Mouse (Mus musculus) layer of hippocampus, postnatal 14 days (tissue): ENCODE data around the gene Zfp59. TPM values are rescaled to one million over a fixed set of nuclear protein-coding genes. Genes with fewer than 3 reads are reported as not detected.
"Not testable (repeated sequence)": the region's sequence is repeated elsewhere in the genome, so short reads cannot be mapped to it uniquely, and the experiment has no call there.

Experiments used
- DNase-seq, 2 experiments: peaks; one replicate each; pipeline ENCODE4 v3.0.0; 2021 to 2022; ENCODE audit warnings: low spot score in 2 of 2, mixed read lengths in 1 of 2
- total RNA-seq, 2 experiments: library from RNA; stranded (reverse); gene quantifications; 2 replicates each; pipeline ENCODE4 v1.2.3; 2021

The Zfp59 gene
- total RNA-seq, 2 experiments from 2014 or later, result 3.7 to 4.1 TPM

- DNase-seq, result peak; percentile 47 to 71
Observed at GRCm38 (mm10) chr7:27860396-27861235, 22.2 kb downstream of the Zfp59 start.

DNA sequence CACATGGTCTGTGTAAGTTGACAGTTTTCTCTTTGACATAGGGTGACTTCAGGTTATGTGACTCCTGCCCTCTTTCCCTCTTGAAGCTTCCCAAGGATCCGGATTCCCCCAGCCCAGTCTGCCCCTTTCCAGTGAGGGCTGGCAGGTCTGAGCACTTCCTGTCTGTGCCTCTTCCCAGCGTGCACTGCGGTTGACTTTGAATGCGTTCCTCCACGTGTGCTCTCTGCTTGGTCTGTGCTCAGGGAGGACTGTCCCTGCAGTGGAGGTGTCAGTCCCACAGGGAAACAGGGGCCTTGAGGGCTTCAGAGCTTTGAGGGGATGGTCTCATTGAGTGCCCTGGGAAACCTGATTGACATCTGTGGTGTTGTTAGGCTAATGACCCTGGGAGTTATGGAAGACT is 24.2 kb downstream of the Zfp59 start:
- not testable (repeated sequence) for DNase-seq

- DNase-seq, result no peak
Observed at GRCm38 (mm10) chr7:27881721-27882120, 43.3 kb downstream of the Zfp59 start.

DNA sequence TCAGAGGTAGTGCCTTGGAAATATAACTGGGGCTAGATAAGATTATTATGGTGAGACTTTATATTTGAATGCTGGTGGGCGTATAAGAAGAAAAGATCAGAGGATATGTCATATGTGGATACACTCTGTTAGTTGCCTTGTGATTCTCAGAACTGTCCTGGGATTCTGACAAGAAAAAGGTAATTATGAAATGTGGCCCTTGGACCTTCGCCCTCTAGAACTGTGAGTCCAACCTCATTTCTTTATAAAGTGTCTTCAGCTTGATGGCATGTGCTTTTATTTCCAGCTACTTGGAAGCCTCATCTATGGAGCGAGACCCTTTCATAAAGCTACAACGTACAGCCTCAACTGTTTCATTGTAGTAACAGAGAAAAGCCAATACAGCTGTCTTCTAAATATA is 62.2 kb downstream of the Zfp59 start:
- no peak for DNase-seq

- DNase-seq, result no peak
Observed at GRCm38 (mm10) chr7:27905061-27905848, 66.8 kb downstream of the Zfp59 start.

Other genes with a start within 250 kb of the Zfp59 start
- 100 to 1,000 TPM in 1 of 2 experiments, 10 to 100 TPM in 1; 93.7 to 103 TPM for gene Akt2, start 247.1 kb upstream of the Zfp59 start, total RNA-seq
- gene Ttc9b, start 184.7 kb upstream of the Zfp59 start, total RNA-seq, result 10 to 100 TPM; 81.8 to 84.7 TPM
- gene Map3k10, start 164.0 kb upstream of the Zfp59 start, total RNA-seq, result 100 to 1,000 TPM; 197 TPM
- 10 to 100 TPM in 1 of 2 experiments, 1 to 10 TPM in 1; 7.3 to 10.3 TPM for gene Zfp607b, start 149.3 kb upstream of the Zfp59 start, total RNA-seq
- gene Zfp60, start 107.2 kb upstream of the Zfp59 start, total RNA-seq, result 10 to 100 TPM; 32.5 to 37.0 TPM
- gene Zfp626, start 31.4 kb upstream of the Zfp59 start, total RNA-seq, result 1 to 10 TPM; 7.2 to 9.0 TPM
- 1 to 10 TPM; 2.2 TPM for gene Zfp607a, start 18.9 kb downstream of the Zfp59 start, total RNA-seq
- 10 to 100 TPM; 14.2 to 16.5 TPM for gene Zfp974, start 90.9 kb downstream of the Zfp59 start, total RNA-seq
- gene Zfp780b, start 140.6 kb downstream of the Zfp59 start, total RNA-seq, result 10 to 100 TPM; 20.5 to 21.0 TPM
- 1 to 10 TPM; 4.7 to 4.9 TPM for gene Zfp850, start 175.5 kb downstream of the Zfp59 start, total RNA-seq
- gene Psmc4, start 211.5 kb downstream of the Zfp59 start, total RNA-seq, result 100 to 1,000 TPM; 121 to 126 TPM
- gene Fcgbp, start 232.6 kb downstream of the Zfp59 start, total RNA-seq, result 1 to 10 TPM; 1.3 to 2.2 TPM